Mouse (Mus musculus) cerebellum, adult 11-12 months (tissue): ENCODE results near the gene Sgsm2.

Source experiments
- DNase-seq: peaks from one replicate; pipeline ENCODE4 v3.0.0; 2022

Gene Sgsm2

DNA sequence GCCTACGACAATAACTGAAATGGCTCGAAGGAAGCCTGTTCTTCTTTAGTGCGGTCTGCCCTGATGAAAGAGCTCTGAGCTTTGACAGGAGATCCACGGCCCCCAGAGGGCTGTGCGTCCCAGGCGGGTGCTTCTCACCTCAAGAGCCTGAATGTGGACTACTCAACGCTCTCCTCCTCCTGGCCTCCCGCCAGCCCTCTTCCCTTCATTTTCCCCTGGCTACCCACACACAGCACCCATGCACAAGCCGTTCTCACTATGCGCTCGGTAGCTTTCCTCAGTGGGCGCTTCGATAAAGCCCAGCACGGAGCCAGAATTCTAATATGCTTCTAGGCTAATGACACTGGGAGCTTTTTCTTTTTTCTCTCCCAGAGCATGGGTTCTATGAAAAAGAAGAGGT lies 14.9 kb downstream of the Sgsm2 start:
- DNase-seq: no peak

DNA sequence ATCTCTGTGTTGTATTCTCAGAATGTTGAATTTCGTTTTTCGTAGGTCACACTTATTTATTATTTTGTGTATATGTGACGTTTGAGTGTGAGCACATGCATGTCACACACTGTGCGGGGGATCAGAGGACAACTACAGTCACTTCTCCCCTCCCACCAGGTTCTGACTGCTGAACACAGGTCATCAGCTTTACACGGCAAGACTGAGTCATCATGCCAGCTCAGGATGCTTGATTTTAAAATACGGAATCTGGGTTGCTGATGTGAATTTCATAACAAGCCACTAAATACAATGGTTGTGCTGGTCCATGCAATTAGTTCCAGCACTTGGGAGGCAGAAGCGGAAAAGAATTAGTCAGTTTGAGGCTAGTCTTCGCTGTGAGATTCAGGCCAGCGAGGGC lies 15.9 kb downstream of the Sgsm2 start:
- DNase-seq: no peak

DNA sequence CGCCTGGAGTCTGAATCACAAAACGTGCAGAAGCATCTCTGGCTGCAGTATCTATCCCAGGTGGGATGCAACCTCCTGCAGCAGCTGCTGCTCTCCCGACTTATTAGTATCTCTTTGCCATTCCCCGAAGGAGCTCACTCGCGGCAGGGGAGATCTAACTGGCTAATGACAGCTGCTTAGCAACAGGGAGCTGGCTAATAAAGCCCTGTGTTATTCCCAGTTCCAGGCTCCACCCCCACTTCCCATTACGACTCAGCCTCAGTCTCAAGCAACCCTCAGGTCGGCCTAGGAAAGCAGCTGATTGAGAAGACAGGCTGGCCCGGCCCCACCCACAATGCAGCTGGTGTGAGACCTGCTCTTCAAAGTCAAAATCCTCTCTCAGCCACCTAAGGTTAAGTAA lies 20.1 kb downstream of the Sgsm2 start:
- peak; percentile 73 for DNase-seq

- DNase-seq: peak; percentile 66
Measured at GRCm38 (mm10) chr11:74874630-74875029, 22.2 kb downstream of the Sgsm2 start.

- no peak for DNase-seq
Measured at GRCm38 (mm10) chr11:74870991-74871622, 25.8 kb downstream of the Sgsm2 start.

DNA sequence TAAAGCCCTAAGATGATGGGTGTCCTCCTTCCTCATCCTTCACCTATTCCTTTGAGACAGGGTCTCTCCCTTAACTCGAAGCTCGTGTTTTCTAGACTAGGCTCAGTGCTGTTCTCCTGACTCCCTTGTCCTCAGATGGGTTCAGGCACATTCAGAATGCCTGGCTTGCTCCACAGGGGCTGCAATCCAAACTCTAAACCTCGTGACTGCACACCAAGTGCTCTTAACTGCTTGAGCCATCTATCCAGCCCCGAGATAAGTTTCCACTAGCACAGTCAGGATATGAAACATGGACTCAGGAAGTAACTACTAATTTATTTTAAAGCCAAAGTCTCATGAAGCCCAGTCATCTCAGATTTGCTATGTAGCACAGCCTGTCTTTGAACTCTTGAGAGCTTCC lies 26.3 kb downstream of the Sgsm2 start:
- DNase-seq: no peak

DNA sequence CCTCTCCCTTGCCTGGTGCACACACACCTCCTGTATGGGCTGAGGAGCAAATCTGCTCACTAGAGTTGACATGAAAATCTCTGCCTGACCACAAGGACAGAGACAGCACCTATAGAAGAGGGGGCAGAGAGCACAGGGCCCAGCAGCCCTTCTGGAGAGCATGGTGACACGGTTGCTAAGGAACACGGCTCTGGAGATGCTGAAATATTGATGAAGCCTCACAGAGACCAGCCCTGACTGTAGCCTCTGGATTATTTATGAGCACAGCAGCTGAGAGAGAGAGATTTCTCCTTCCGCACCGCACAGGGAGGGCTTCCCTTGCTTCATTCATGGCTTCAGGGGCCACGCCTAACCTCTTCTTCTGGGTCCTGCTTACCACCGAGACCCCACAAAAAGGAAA lies 27.3 kb downstream of the Sgsm2 start:
- DNase-seq: peak; percentile 37

GRCm38 (mm10) chr11:74868046-74868760 lies 28.7 kb downstream of the Sgsm2 start:
- DNase-seq: peak; percentile 71

- peak; percentile 97 for DNase-seq
Measured at GRCm38 (mm10) chr11:74867181-74867580, 29.7 kb downstream of the Sgsm2 start.

DNA sequence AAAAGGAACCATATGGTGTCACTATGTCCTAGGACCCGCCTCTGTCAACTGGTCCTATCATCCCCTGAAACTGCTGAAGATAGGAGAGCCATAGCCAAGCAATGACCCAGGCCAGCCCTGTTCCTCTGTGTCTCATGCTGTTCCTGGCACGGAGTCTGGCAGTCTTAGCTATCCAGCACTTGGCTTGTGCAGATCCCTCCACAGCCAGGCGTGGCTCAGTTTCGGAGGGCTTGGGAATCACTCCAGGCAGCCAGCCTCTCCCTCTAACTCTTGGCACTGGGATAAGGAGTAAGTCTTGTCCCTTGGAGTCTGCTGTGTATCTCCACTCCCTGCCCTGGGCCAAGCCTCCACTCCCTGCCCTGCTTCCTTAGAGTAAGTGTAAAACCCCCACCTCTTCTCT lies 30.2 kb downstream of the Sgsm2 start:
- peak; percentile 93 for DNase-seq

GRCm38 (mm10) chr11:74865252-74865651 lies 31.6 kb downstream of the Sgsm2 start:
- peak; percentile 54 for DNase-seq

- peak; percentile 23 for DNase-seq
Measured at GRCm38 (mm10) chr11:74864421-74864820, 32.4 kb downstream of the Sgsm2 start.

GRCm38 (mm10) chr11:74863471-74863870 lies 33.4 kb downstream of the Sgsm2 start:
- DNase-seq: peak; percentile 26

GRCm38 (mm10) chr11:74862129-74862528 lies 34.7 kb downstream of the Sgsm2 start:
- DNase-seq: peak; percentile 18

GRCm38 (mm10) chr11:74857756-74858155 lies 39.1 kb downstream of the Sgsm2 start:
- peak; percentile 14 for DNase-seq

DNA sequence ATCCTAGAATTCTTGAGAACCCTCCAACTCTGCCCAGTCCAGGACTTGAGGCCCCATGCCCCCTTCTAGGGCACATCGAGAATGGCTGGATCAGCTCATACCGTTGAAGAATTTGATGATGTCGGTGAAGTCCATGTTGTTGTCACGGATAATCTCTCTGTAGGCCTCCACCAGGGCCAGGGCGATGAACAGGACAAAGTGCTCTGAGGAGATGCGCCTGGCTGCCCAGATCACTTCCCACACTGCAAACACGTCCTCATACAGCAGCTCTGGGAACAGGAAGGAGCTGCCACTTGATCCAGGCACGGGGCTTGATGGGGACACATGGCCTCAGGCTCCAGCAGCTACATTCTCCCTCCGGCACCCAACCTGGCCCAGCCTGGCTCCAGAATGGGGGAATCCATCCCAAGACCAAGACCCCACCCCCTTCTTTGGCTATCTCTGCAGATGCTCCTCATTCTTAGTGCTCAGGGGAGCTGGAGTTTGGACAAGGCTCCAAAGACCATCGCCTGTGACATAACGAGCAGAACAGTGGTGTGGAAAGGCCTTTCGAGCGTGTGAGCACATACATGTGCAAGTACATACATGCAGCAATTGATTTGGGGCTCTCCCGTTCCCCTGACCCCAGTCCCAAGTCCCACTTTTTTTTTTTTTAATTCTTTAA lies 45.7 kb downstream of the Sgsm2 start:
- DNase-seq: no peak

DNA sequence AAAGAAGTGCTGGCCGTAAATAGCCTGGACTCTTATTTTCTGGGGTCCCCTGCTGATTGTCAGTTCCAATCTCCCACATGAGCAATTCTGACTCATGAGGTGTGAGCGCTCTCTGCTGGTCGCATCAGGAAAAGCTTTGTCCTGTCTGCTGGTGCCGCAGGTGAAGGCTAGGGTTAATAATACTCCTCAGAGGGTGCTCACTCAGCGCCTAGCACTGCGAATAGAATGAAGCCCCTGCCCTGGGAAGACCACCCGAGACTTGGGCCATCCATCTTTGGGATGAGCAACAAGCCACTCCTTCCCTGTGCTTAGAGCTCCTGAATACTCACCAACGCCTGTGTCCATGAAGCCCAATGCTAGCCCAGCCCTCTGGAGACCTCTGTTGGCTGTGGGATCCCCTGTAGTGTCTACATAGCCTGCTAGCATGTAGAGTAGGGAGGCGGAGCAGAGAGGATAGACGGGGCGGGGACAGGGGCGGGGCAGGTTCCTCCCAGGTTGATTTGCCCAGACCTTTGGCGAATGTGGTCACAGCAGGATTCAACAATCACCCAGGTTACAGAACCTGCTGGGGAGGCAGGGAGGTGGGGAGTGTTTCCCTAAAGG lies 48.8 kb downstream of the Sgsm2 start:
- DNase-seq: peak; percentile 73

- DNase-seq: no peak
Measured at GRCm38 (mm10) chr11:74845784-74846183, 51.1 kb downstream of the Sgsm2 start.

- DNase-seq: no peak
Measured at GRCm38 (mm10) chr11:74843761-74844160, 53.1 kb downstream of the Sgsm2 start.

GRCm38 (mm10) chr11:74843435-74843714 lies 53.5 kb downstream of the Sgsm2 start:
- peak; percentile 63 for DNase-seq

DNA sequence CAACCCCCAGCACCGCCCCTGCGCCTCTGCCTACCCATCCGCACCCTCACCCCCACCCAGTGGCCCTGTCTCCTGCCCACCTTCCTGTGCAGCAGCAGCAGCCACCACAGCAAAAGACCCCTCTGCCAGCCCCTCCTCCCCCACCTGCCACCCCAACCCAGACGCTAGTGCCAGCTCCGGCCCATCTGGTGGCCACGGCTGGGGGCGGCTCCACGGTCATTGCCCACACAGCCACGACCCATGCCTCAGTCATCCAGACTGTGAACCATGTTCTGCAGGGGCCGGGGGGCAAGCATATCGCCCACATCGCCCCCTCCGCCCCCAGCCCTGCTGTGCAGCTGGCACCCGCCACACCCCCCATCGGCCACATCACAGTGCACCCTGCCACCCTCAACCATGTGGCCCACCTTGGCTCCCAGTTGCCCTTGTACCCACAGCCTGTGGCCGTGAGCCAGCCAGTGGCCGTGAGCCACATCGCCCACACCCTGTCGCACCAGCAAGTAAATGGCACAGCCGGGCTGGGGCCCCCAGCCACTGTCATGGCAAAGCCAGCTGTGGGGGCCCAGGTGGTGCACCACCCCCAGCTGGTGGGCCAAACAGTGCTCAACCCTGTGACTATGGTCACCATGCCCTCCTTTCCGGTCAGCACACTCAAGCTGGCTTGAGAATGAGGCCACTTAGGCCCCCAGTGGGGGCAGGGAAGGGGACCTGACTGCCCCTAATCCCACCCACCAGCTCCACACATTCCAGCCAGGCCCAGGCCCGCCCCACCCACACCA lies 54.0 kb downstream of the Sgsm2 start:
- peak; percentile 67 for DNase-seq

DNA sequence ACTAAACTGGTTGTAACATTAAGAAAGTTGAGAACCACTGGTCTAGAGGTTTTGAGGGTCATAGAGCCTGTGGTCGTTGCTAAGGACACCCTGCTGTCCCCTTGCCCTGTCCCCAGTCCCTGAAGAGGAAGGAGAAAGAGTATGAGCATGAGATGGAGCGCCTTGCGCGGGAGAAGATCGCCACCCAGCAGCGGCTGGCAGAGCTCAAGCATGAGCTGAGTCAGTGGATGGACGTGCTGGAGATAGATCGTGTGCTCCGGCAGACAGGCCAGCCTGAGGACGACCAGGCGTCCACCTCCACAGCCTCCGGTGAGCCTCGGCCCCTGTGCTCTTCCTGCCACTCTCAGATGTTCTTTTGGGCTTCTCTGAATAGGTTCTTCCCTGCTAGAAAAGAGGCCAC lies 54.8 kb downstream of the Sgsm2 start:
- DNase-seq: no peak

DNA sequence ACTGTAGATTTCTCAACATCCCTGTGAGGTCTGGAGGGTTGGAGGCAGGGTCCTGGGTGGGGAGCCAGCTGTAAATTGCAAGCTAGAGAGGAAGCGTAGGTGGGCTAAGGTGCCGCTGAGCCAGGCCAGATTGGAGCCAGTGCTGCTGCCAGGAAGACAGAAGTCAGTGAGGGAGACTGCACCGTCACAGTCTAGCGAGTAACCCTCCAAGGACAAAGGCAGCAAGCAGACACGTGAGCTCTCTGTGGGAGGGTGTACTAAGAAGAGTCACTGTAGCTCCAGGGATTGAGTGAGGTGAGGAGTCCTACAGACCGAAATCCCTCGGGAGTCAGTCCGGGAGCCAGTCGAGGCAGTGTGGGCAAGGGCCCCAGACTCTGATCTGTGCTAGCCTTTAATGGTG lies 55.5 kb downstream of the Sgsm2 start:
- DNase-seq: peak; percentile 57
